Mouse (Mus musculus) layer of hippocampus, adult 2 months (tissue): Measurements from ENCODE around the gene Sgcb. TPM values are rescaled to one million over a fixed set of nuclear protein-coding genes. Genes with fewer than 3 reads are reported as not detected.
"Not testable (repeated sequence)": the region's sequence is repeated elsewhere in the genome, so short reads cannot be mapped to it uniquely, and the experiment has no call there.

ENCODE experiments used
- DNase-seq, 2 experiments: peaks; one replicate each; pipeline ENCODE4 v3.0.0; 2022; ENCODE audit warnings: low spot score in 2 of 2
- H3K27ac ChIP-seq: fragments of 200-600 bp; 2 replicates; pipeline ENCODE4 v1.8.1; 2022
- H3K4me3 ChIP-seq: fragments of 200-600 bp; 2 replicates; pipeline ENCODE4 v1.8.1; 2022; ENCODE audit warnings: mild to moderate bottlenecking
- CTCF ChIP-seq: fragments of 200-600 bp; conservative IDR thresholded peaks from 2 replicates; pipeline ENCODE4 v1.8.1; 2022; ENCODE audit warnings: antibody characterized with exemption, mild to moderate bottlenecking, moderate library complexity
- total RNA-seq, 2 experiments: library from RNA; stranded (reverse); gene quantifications; 2 replicates each; pipeline ENCODE4 v1.2.3; 2021

Gene Sgcb
- total RNA-seq, 2 experiments from 2014 or later = 48.7 to 50.2 TPM

- no peak for DNase-seq
- peak overlapping the region; percentile 89; the same call in 1 of the 2 replicates for H3K27ac ChIP-seq
- TF ChIP-seq CTCF = no peak
- no peak overlapping the region for H3K4me3 ChIP-seq
Measured at GRCm38 (mm10) chr5:73586597-73586996, 61.0 kb downstream of the Sgcb start.

- Histone ChIP-seq H3K27ac (peak overlapping the region; percentile 89), H3K4me3 (no peak overlapping the region)
- DNase-seq = peak; percentile 32 to 54
- no peak for TF ChIP-seq CTCF
Measured at GRCm38 (mm10) chr5:73585212-73586115, 62.1 kb downstream of the Sgcb start.

GRCm38 (mm10) chr5:73584011-73584410 lies 63.6 kb downstream of the Sgcb start:
- not testable (repeated sequence) for DNase-seq, H3K4me3 ChIP-seq
- peak overlapping the region; percentile 89 for H3K27ac ChIP-seq

Other genes starting within 250 kb of the Sgcb start
- under 1 TPM; 0.56 to 0.86 TPM for gene Cwh43, start 241.7 kb downstream of the Sgcb start, total RNA-seq
- 100 to 1,000 TPM; 124 to 132 TPM for gene Dcun1d4, start 166.8 kb downstream of the Sgcb start, total RNA-seq
- not detected for gene Lrrc66, start 15.3 kb downstream of the Sgcb start, total RNA-seq
- 1 to 10 TPM in 1 of 2 experiments, under 1 TPM in 1; 0.79 to 1.0 TPM for gene Spata18, start 3.6 kb upstream of the Sgcb start, total RNA-seq